8 mouse cellular contexts compared by ENCODE assay signal in the genomic region with DNA sequence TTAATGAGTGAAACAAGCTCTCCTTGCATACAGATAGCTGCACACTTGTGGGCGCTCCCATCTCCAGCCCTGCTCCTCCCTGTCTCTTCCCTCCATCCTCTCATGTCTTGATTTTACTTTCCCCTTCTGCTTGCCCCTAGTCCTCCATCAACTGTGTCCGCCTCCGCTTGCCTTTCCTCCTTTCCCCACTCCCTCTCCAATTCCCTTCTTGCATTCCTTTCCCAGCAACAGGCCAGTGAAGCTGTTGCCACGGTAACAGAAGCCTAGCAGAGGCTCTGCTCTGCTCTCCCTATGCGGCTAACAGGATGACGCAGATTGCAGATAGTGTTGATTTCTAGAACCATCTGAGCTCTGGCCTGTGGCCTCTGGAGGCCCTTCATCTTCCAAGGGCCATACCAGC. TPM values are rescaled to one million over a fixed set of nuclear protein-coding genes. Genes with fewer than 3 reads are reported as not detected.
DNase-seq lines count a peak whose midpoint lies in the region; ATAC-seq and TF ChIP-seq lines count a peak whose summit lies in the region.

No protein-coding gene starts in this region.

- H3K4me1 ChIP-seq in limb, embryonic 10.5 days: peaks cover 80% of the 10 kb centered on the region

- no peak for TF ChIP-seq POLR2A in brain, embryonic 14.5 days (IDR thresholded peaks at IDR 0.05; ENCODE audit: borderline replicate concordance, extremely low read depth, insufficient read depth, insufficient read length, poor library complexity, severe bottlenecking)

- no peaks in the 10 kb centered on the region; the same call in 1 of the 2 replicates for H3K27me3 ChIP-seq in limb, embryonic 10.5 days (ENCODE audit: low read depth, poor library complexity, severe bottlenecking)

- no peak for ATAC-seq in monocyte, adult 5-6 weeks (replicated peaks; ENCODE audit: insufficient number of reproducible peaks, low FRiP score, low TSS enrichment, poor library complexity, severe bottlenecking)

- no peak for TF ChIP-seq CTCF in brain, embryonic 14.5 days (IDR thresholded peaks at IDR 0.05; ENCODE audit: borderline replicate concordance, extremely low read depth, insufficient read depth, insufficient read length)

- H3K9me3 ChIP-seq in limb, embryonic 10.5 days (replicated peaks): no peaks in the 10 kb centered on the region

- 22% methylated on average over 6 of the region's 6 CpGs for WGBS in limb, embryonic 10.5 days

- H3K4me3 ChIP-seq in limb, embryonic 10.5 days: 0 out of 2 replicates have a peak overlapping the region, but pooled peaks have one; percentile 1

- peak; percentile 54 for DNase-seq in 3T3-L1 (ENCODE audit: low read depth, low spot score)
- peak; percentile 92 for DNase-seq in brain, embryonic 14.5 days (ENCODE audit: low read depth)
- DNase-seq in frontal cortex, postnatal 36 days (ENCODE audit: low spot score in 2 of 2): peak; percentile 67 to 72
- peak; percentile 48 for DNase-seq in limb, embryonic 10.5 days (ENCODE audit: low spot score)
- DNase-seq in right cerebral cortex, postnatal 14 days: peak; percentile 41
- DNase-seq in gastrocnemius, postnatal 10 days: no peak
- no peak for DNase-seq in liver

- peak overlapping the region; percentile 84; the same call in 1 of the 2 replicates for H3K27ac ChIP-seq in limb, embryonic 10.5 days

- H3K36me3 ChIP-seq in limb, embryonic 10.5 days: peaks cover 5% of the 10 kb centered on the region; the same call in 1 of the 2 replicates

RNA-seq across cellular contexts. Expression of a gene that starts 21.9 kb away (rescaled TPM):
- polyA plus RNA-seq in brain, embryonic 14.5 days (2012; rRNA removed): 107 and 119 TPM in 2 replicates
- 138 and 157 TPM in 2 replicates for polyA plus RNA-seq in limb, embryonic 10.5 days (2016; fragmentation: Nextera tagmentation; extraction: Ambion mirVana)
- total RNA-seq in gastrocnemius, postnatal 10 days (2021): 10 to 100 TPM; 24.1 to 26.8 TPM
- 42.0 to 59.0 TPM (median 59.0 TPM) in 3 replicates for total RNA-seq in monocyte, adult 5-6 weeks (2017)

RNA-seq across cellular contexts. Expression of a gene that starts 22.5 kb away (rescaled TPM):
- 11.0 and 13.8 TPM in 2 replicates for polyA plus RNA-seq in brain, embryonic 14.5 days (2012; rRNA removed)
- polyA plus RNA-seq in limb, embryonic 10.5 days (2016; fragmentation: Nextera tagmentation; extraction: Ambion mirVana): 11.8 and 12.3 TPM in 2 replicates
- 1 to 10 TPM; 4.1 to 5.2 TPM for total RNA-seq in gastrocnemius, postnatal 10 days (2021)
- 3.0 to 9.0 TPM (median 6.5 TPM) in 3 replicates for total RNA-seq in monocyte, adult 5-6 weeks (2017)

Comparison
In these comparisons a context has a peak if more than half of its experiments do, and no peak if none do; other contexts are left out.
1. DNase-seq: peak in 3T3-L1 (single experiment), brain, embryonic 14.5 days (single experiment), frontal cortex, postnatal 36 days (2 of 2), limb, embryonic 10.5 days (single experiment) and right cerebral cortex, postnatal 14 days (single experiment); none in gastrocnemius, postnatal 10 days (single experiment) and liver (single experiment).